Mouse (Mus musculus) C2C12 (cell line): ENCODE measurements around the gene Lman2l.

Experiments
- CEBPB ChIP-seq: IDR thresholded peaks from one replicate; pipeline ENCODE4 v1.6.1; 2011; ENCODE audit warnings: low read depth, mild to moderate bottlenecking, control low read depth, moderate library complexity
- CTCF ChIP-seq: IDR thresholded peaks from one replicate; pipeline ENCODE4 v1.5.1; 2011; ENCODE audit not compliant: control insufficient read depth, insufficient read depth, insufficient read length
- FOSL1 ChIP-seq: IDR thresholded peaks from one replicate; pipeline ENCODE4 v1.8.0; 2011; ENCODE audit warnings: mild to moderate bottlenecking, low read length; ENCODE audit not compliant: poor library complexity, insufficient read depth, severe bottlenecking
- MAX ChIP-seq: IDR thresholded peaks from one replicate; pipeline ENCODE4 v1.6.1; 2011; ENCODE audit warnings: mild to moderate bottlenecking, control low read depth
- MYOD1 ChIP-seq: IDR thresholded peaks from one replicate; pipeline ENCODE4 v1.6.1; 2011; ENCODE audit warnings: low read depth; ENCODE audit not compliant: control insufficient read depth, insufficient read length
- MYOG ChIP-seq: IDR thresholded peaks from one replicate; pipeline ENCODE4 v1.6.1; 2011; ENCODE audit not compliant: control insufficient read depth, insufficient read length; ENCODE audit errors: extremely low read depth
- USF1 ChIP-seq: IDR thresholded peaks from one replicate; pipeline ENCODE4 v1.6.1; 2011; ENCODE audit warnings: low read depth, mild to moderate bottlenecking, control low read depth, moderate library complexity

- TF ChIP-seq MYOG (no peak), CTCF (no peak), USF1 (no peak), MAX (no peak), MYOD1 (no peak), FOSL1 (no peak), CEBPB (no peak)
Measured at GRCm38 (mm10) chr1:36465641-36466160, 20.6 kb upstream of the Lman2l start.
